In the genomic region with DNA sequence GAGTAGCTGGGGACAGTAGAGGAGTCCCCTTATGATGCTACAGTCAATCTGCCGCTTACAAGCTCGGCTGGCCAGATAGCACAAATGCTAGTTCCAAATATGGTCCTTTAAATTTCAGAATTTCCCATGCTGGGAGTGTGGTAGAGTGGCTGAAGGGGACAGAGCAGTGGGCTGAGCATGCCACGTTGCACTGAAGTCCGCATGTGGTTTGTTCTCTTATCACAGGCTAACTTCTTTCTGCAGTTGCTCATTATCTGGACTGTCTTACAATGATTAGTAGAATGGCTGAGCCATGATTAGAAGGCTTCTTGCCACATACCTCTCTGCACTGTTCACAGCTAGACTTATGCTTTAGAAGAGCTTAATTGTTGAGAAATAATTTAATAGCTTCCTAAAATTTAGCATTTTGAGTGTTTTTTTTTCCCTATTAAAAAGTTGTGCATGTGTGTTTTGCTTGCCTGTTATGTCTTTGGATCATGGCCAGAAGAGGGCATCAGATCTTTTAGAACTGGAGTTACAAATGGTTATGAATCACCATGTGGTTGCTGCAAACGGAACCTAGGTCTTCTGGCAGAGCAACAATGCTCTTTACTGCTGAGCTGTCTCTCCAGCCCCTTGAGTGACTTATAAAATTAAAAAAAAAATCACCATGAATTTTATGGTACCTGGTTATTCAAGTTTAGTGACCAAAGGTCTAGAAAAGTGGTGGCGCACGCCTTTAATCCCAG, we compare ENCODE assay signal across 17 mouse cellular contexts. TPM values are rescaled to one million over a fixed set of nuclear protein-coding genes. Genes with fewer than 3 reads are reported as not detected.
DNase-seq lines count a peak whose midpoint lies in the region; ATAC-seq and TF ChIP-seq lines count a peak whose summit lies in the region.
"Had no signal": no experiment of that assay in that cellular context is flagged by ENCODE, and none has a peak within 500 bp of the region (broad histone marks: within the 10 kb centered on the region; RNA-seq: fewer than 3 reads in every experiment).

No protein-coding gene starts in this region.

- no peak for TF ChIP-seq CTCF in cerebellum, adult 2 months (IDR thresholded peaks at IDR 0.05; ENCODE audit: borderline replicate concordance, insufficient read depth, low read depth, low read length)
- peak; percentile 5; the same call in 1 of the 2 replicates for TF ChIP-seq CTCF in kidney, postnatal 0 days (IDR thresholded peaks at IDR 0.05; ENCODE audit: low read depth)

- WGBS in cerebellum, adult 2 months = 72% methylated on average over 7 of the region's 7 CpGs
- 92% methylated on average over 7 of the region's 7 CpGs for WGBS in kidney, postnatal 0 days
- 55% methylated on average over 7 of the region's 7 CpGs for WGBS in liver, embryonic 11.5 days
- WGBS in forebrain, embryonic 14.5 days = 90% methylated on average over 7 of the region's 7 CpGs

- H3K4me3 ChIP-seq in cerebellum, adult 2 months (replicated peaks; ENCODE audit: insufficient read depth, low read depth, low read length) = no peak overlapping the region
- H3K4me3 ChIP-seq in kidney, postnatal 0 days (replicated peaks; ENCODE audit: low read depth, low read length) = no peak overlapping the region
- H3K4me3 ChIP-seq in liver, embryonic 11.5 days (ENCODE audit: low read depth, low read length) = no peak overlapping the region
- no peak overlapping the region for H3K4me3 ChIP-seq in forebrain, embryonic 14.5 days (ENCODE audit: low read depth, low read length)
- H3K4me3 ChIP-seq: embryonic facial prominence, embryonic 13.5 days; forebrain, embryonic 15.5 days; hindbrain, embryonic 13.5 days; limb, embryonic 13.5 days had no signal

- no peak overlapping the region for H3K4me2 ChIP-seq in kidney, postnatal 0 days (ENCODE audit: low read length)
- H3K4me2 ChIP-seq in liver, embryonic 11.5 days = no peak overlapping the region
- H3K4me2 ChIP-seq in forebrain, embryonic 14.5 days (ENCODE audit: low read length) = no peak overlapping the region
- H3K4me2 ChIP-seq: embryonic facial prominence, embryonic 13.5 days; forebrain, embryonic 15.5 days; hindbrain, embryonic 13.5 days; limb, embryonic 13.5 days had no signal

- peak overlapping the region; percentile 47; the same call in 1 of the 2 replicates for H3K27ac ChIP-seq in cerebellum, adult 2 months (ENCODE audit: insufficient read depth, low read length)
- H3K27ac ChIP-seq in kidney, postnatal 0 days = no peak overlapping the region
- peak overlapping the region; percentile 60; the same call in 1 of the 2 replicates for H3K27ac ChIP-seq in liver, embryonic 11.5 days (ENCODE audit: low read depth, low read length)
- no peak overlapping the region for H3K27ac ChIP-seq in forebrain, embryonic 14.5 days (ENCODE audit: low read depth, low read length)
- H3K27ac ChIP-seq: embryonic facial prominence, embryonic 13.5 days; forebrain, embryonic 15.5 days; hindbrain, embryonic 13.5 days; limb, embryonic 13.5 days had no signal

- H3K36me3 ChIP-seq in kidney, postnatal 0 days (ENCODE audit: insufficient read depth, low read length) = no peaks in the 10 kb centered on the region
- H3K36me3 ChIP-seq in liver, embryonic 11.5 days (ENCODE audit: control insufficient read depth, insufficient read depth, low read length) = no peaks in the 10 kb centered on the region
- no peaks in the 10 kb centered on the region for H3K36me3 ChIP-seq in forebrain, embryonic 14.5 days (ENCODE audit: control insufficient read depth, insufficient read depth, low read length)
- H3K36me3 ChIP-seq: embryonic facial prominence, embryonic 13.5 days; forebrain, embryonic 15.5 days; limb, embryonic 13.5 days had no signal

- H3K9ac ChIP-seq in kidney, postnatal 0 days (ENCODE audit: low read depth, low read length) = no peak overlapping the region
- H3K9ac ChIP-seq in liver, embryonic 11.5 days (ENCODE audit: low read depth, low read length) = no peak overlapping the region
- no peak overlapping the region for H3K9ac ChIP-seq in forebrain, embryonic 14.5 days (ENCODE audit: low read length)
- H3K9ac ChIP-seq: embryonic facial prominence, embryonic 13.5 days; forebrain, embryonic 15.5 days; hindbrain, embryonic 13.5 days; limb, embryonic 13.5 days had no signal

- no peak for ATAC-seq in kidney, postnatal 0 days (replicated peaks; ENCODE audit: low FRiP score, low read depth)
- ATAC-seq in liver, embryonic 11.5 days (replicated peaks; ENCODE audit: low FRiP score) = peak; percentile 97
- peak; percentile 99 for ATAC-seq in megakaryocyte-erythroid progenitor cell, adult 5-6 weeks (replicated peaks; ENCODE audit: low FRiP score, low TSS enrichment, poor library complexity, severe bottlenecking)
- no peak for ATAC-seq in CD4-positive, CD25-positive, alpha-beta regulatory T cell, adult 4 months
- no peak for ATAC-seq in forebrain, embryonic 14.5 days
- ATAC-seq: forebrain, embryonic 15.5 days had no signal

- no peak for TF ChIP-seq POLR2A in cerebellum, adult 2 months (IDR thresholded peaks at IDR 0.05; ENCODE audit: borderline replicate concordance, insufficient read depth, low read length)

- peaks cover 5% of the 10 kb centered on the region for H3K4me1 ChIP-seq in cerebellum, adult 2 months (ENCODE audit: control insufficient read depth, insufficient read depth, low read length)
- no peaks in the 10 kb centered on the region for H3K4me1 ChIP-seq in kidney, postnatal 0 days (replicated peaks; ENCODE audit: insufficient read depth, low read length)
- H3K4me1 ChIP-seq in liver, embryonic 11.5 days (replicated peaks; ENCODE audit: control insufficient read depth, insufficient read depth, low read length) = 0 out of 2 replicates have a peak, but pooled peaks cover 2% of the 10 kb centered on the region
- H3K4me1 ChIP-seq in forebrain, embryonic 14.5 days (ENCODE audit: control insufficient read depth, insufficient read depth, low read length) = no peaks in the 10 kb centered on the region
- H3K4me1 ChIP-seq: embryonic facial prominence, embryonic 13.5 days; forebrain, embryonic 15.5 days; hindbrain, embryonic 13.5 days; limb, embryonic 13.5 days had no signal

- peak in 1 of 2 experiments; percentile 4 for DNase-seq in cerebellum, adult 2 months
- DNase-seq in cerebellum, postnatal 25 days = no peak
- no peak for DNase-seq in kidney, postnatal 0 days (ENCODE audit: low spot score)
- DNase-seq in kidney, adult 18-20 months = no peak
- DNase-seq in liver, embryonic 11.5 days (ENCODE audit: low spot score) = peak; percentile 44
- DNase-seq in forebrain, embryonic 14.5 days (ENCODE audit: low spot score) = no peak
- DNase-seq: adrenal gland, postnatal 14 days; gastrocnemius, postnatal 14 days; kidney, adult 2 months; lung, postnatal 10 days; midbrain, embryonic 14.5 days had no signal

- H3K9me3 ChIP-seq in kidney, postnatal 0 days (replicated peaks; ENCODE audit: low read length) = no peaks in the 10 kb centered on the region
- no peaks in the 10 kb centered on the region for H3K9me3 ChIP-seq in liver, embryonic 11.5 days (ENCODE audit: control insufficient read depth, low read length)
- H3K9me3 ChIP-seq in forebrain, embryonic 14.5 days (replicated peaks; ENCODE audit: control insufficient read depth, low read length) = no peaks in the 10 kb centered on the region
- H3K9me3 ChIP-seq: embryonic facial prominence, embryonic 13.5 days; forebrain, embryonic 15.5 days; hindbrain, embryonic 13.5 days; limb, embryonic 13.5 days had no signal

- no peaks in the 10 kb centered on the region for H3K27me3 ChIP-seq in cerebellum, adult 2 months (ENCODE audit: control insufficient read depth, insufficient read depth, low read length)
- H3K27me3 ChIP-seq in kidney, postnatal 0 days (ENCODE audit: insufficient read depth, low read length) = no peaks in the 10 kb centered on the region
- H3K27me3 ChIP-seq in liver, embryonic 11.5 days (replicated peaks; ENCODE audit: control insufficient read depth, insufficient read depth, low read length) = no peaks in the 10 kb centered on the region
- no peaks in the 10 kb centered on the region for H3K27me3 ChIP-seq in forebrain, embryonic 14.5 days (replicated peaks; ENCODE audit: control insufficient read depth, insufficient read depth, low read length)
- H3K27me3 ChIP-seq: embryonic facial prominence, embryonic 13.5 days; forebrain, embryonic 15.5 days; hindbrain, embryonic 13.5 days; limb, embryonic 13.5 days had no signal

RNA-seq across cellular contexts. Expression of gene Plcb4, which starts 42.0 kb away (rescaled TPM):
- 166 and 191 TPM in 2 replicates for polyA plus RNA-seq in cerebellum, adult 2 months (2012; rRNA removed)
- polyA plus RNA-seq in kidney, postnatal 0 days (2015; fragmentation: Nextera tagmentation; extraction: Ambion mirVana) = 8.6 and 11.9 TPM in 2 replicates
- 7.8 and 10.3 TPM in 2 replicates for polyA plus RNA-seq in liver, embryonic 11.5 days (2014; fragmentation: Nextera tagmentation; extraction: Ambion mirVana)
- 23.4 and 32.1 TPM in 2 replicates for total RNA-seq in megakaryocyte-erythroid progenitor cell, adult 5-6 weeks (2014; fragmentation: Nextera tagmentation)
- 25.3 and 25.7 TPM in 2 replicates for total RNA-seq in megakaryocyte-erythroid progenitor cell, adult 5-6 weeks (2017)
- polyA plus RNA-seq in CD4-positive, CD25-positive, alpha-beta regulatory T cell, adult 4 months (2017; shearing (Covaris generic)) = 10 to 100 TPM; 13.8 to 16.2 TPM
- polyA plus RNA-seq in forebrain, embryonic 14.5 days (2014; fragmentation: Nextera tagmentation; extraction: Ambion mirVana) = 7.1 and 12.0 TPM in 2 replicates

Comparison
In these comparisons a context has a peak if more than half of its experiments do, and no peak if none do; other contexts are left out.
1. H3K27ac ChIP-seq: peak in cerebellum, adult 2 months (single experiment) and liver, embryonic 11.5 days (single experiment); none in kidney, postnatal 0 days (single experiment) and forebrain, embryonic 14.5 days (single experiment).
2. ATAC-seq: peak in liver, embryonic 11.5 days (single experiment) and megakaryocyte-erythroid progenitor cell, adult 5-6 weeks (single experiment); none in kidney, postnatal 0 days (single experiment), CD4-positive, CD25-positive, alpha-beta regulatory T cell, adult 4 months (single experiment) and forebrain, embryonic 14.5 days (single experiment).